Mouse (Mus musculus): Measurements from ENCODE around the gene Mgme1. TPM values are rescaled to one million over a fixed set of nuclear protein-coding genes. Genes with fewer than 3 reads are reported as not detected.

Gene Mgme1
- polyA plus RNA-seq, 1 experiment = 11.6 TPM

DNA sequence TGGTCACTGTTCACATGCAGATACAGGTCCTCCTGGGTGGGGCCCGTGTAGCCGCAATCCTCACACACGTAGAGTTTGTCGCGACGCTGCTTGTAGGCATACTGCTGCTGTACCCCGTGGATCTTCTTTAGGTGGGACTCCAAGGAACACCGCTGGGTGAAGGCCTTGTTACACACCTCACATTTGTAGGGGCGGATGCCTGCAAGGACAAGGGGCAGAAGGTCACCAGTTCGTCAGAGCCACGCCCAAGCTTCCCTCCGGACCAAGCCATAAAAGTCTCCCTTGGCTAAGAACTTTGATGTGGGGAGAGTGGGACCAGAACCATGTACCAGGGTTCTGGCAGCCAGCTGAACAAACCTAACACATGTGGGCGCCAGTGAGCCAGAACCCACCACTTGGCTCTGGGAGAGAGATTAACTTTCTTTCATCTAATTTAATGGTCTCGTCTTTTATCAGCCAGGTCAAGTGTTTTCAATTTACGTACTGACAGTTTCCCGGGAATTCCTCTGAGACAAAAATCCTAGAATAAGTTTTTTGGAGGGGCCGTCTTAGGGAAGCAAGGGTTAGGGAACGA is 35.3 kb downstream of the Mgme1 start:
- DNase-seq (ENCODE audit: low read depth) = no peak

DNA sequence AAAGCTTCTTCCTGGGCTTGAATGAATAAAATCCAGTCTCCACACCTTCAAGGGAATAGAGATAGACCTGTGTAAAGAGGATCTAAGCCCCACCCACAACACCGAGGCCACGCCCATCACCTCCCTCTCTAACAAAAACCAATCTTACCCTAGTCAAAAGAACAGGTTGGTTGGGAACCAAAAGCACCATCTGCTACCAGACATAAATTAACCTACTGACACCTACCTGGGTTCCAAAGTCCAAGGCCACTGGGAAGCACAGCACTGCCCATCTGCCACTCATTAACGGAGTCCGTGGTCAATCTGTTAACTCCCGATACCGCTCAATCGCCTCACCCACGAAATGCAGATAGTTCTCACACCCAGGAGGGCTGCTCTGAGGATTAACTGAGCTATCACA is 38.1 kb downstream of the Mgme1 start:
- no peak for DNase-seq (ENCODE audit: low read depth)

- DNase-seq (ENCODE audit: low read depth) = no peak
These were observed 39.8 kb downstream of the Mgme1 start for GRCm38 (mm10) chr2:144310273-144310672.

DNA sequence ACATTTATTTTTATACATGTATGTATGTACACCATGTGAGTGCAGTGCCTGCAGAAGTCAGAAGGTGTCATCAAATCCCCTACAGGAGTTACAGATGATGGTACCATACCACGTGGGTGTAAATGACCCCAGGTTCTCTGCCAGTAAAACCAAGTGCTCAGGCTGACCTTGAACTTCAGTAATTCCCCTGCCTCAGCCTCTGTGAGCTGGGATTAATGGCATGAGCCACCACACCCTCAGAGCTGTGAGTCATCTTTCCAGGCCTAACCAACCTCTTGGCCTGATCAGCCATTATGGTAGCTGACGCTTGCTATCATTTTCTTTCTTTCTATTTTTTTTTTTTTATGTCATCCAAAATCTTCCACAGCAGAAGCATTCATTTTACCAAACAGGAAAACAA is 40.9 kb downstream of the Mgme1 start:
- DNase-seq (ENCODE audit: low read depth) = no peak

GRCm38 (mm10) chr2:144324218-144324617 is 53.8 kb downstream of the Mgme1 start:
- DNase-seq (ENCODE audit: low read depth) = no peak

GRCm38 (mm10) chr2:144329451-144329850 is 59.0 kb downstream of the Mgme1 start:
- no peak for DNase-seq (ENCODE audit: low read depth)

GRCm38 (mm10) chr2:144329937-144330336 is 59.5 kb downstream of the Mgme1 start:
- DNase-seq (ENCODE audit: low read depth) = no peak

- no peak for DNase-seq (ENCODE audit: low read depth)
These were observed 60.0 kb downstream of the Mgme1 start for GRCm38 (mm10) chr2:144330352-144330959.

Other genes starting within 250 kb of the Mgme1 start
- gene Banf2, start 237.6 kb upstream of the Mgme1 start, polyA plus RNA-seq (2012; rRNA removed) = 1.1 TPM in 1 of 2 replicates, not detected in the other
- 83.2 and 84.8 TPM in 2 replicates for gene Snx5, start 243 bp downstream of the Mgme1 start, polyA plus RNA-seq (2012; rRNA removed)
- gene Ovol2, start 61.5 kb downstream of the Mgme1 start, polyA plus RNA-seq (2012; rRNA removed) = 2.8 and 3.2 TPM in 2 replicates
- gene Kat14, start 98.3 kb downstream of the Mgme1 start, polyA plus RNA-seq (2012; rRNA removed) = 24.2 and 28.2 TPM in 2 replicates
- gene Pet117, start 98.3 kb downstream of the Mgme1 start, polyA plus RNA-seq (2012; rRNA removed) = not detected in 2 replicates

All from gonadal fat pad, adult 2 months (tissue).